Mouse (Mus musculus): ENCODE data around the gene Gatad2a.
"Not testable (repeated sequence)": the region's sequence is repeated elsewhere in the genome, so short reads cannot be mapped to it uniquely, and the experiment has no call there.

DNA sequence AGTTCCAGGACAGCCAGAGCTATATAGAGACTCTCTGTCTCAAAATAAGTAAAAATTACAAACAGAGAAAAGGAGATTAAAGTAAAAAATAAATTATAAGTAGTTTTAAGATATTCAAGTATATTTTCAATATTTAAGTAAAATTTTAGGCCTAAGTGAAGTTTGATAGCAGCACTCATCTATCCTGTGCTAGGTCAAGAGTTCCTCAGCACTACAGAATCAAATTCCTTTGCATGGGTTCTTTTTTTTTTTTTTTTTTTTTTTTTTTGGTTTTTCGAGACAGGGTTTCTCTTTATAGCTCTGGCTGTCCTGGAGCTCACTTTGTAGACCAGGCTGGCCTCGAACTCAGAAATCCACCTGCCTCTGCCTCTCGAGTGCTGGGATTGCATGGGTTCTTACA lies 53.7 kb downstream of the Gatad2a start:
- not testable (repeated sequence) for TF ChIP-seq POLR2A (IDR thresholded peaks at IDR 0.05; ENCODE audit: extremely low read depth, insufficient read depth, low read length); CTCF (IDR thresholded peaks at IDR 0.05; ENCODE audit: low read depth, low read length)
